Mouse (Mus musculus) layer of hippocampus, adult 9-11 months (tissue): ENCODE measurements at regions not wholly inside any gene's neighbourhood (a gene's known extent, or its start where the extent isn't known, plus 50 kb on each side); places are given as distances from the start of the nearest gene placed in this dataset.
A peak's percentile ranks its signal among the peaks of the same experiment; 100 is the strongest.

Source experiments
- DNase-seq: peaks from one replicate; pipeline ENCODE4 v3.0.0; 2022

- DNase-seq: peak; percentile 32
Observed at GRCm38 (mm10) chr13:90279786-90280382, 190.5 kb upstream of the Xrcc4 start.

- DNase-seq: no peak
Observed at GRCm38 (mm10) chr13:90279355-90279754, 189.9 kb upstream of the Xrcc4 start.

GRCm38 (mm10) chr13:90259071-90259742 lies 169.8 kb upstream of the Xrcc4 start:
- DNase-seq: peak; percentile 16

GRCm38 (mm10) chr13:90252981-90253380 lies 163.6 kb upstream of the Xrcc4 start:
- DNase-seq: no peak

GRCm38 (mm10) chr13:90245997-90246765 lies 156.8 kb upstream of the Xrcc4 start:
- DNase-seq: no peak

GRCm38 (mm10) chr13:90238331-90238730 lies 148.9 kb upstream of the Xrcc4 start:
- no peak for DNase-seq

- no peak for DNase-seq
Observed at GRCm38 (mm10) chr13:90233986-90234385, 144.6 kb upstream of the Xrcc4 start.

GRCm38 (mm10) chr13:90233561-90233960 lies 144.2 kb upstream of the Xrcc4 start:
- no peak for DNase-seq

GRCm38 (mm10) chr13:90229106-90229505 lies 139.7 kb upstream of the Xrcc4 start:
- DNase-seq: no peak

- DNase-seq: no peak
Observed at GRCm38 (mm10) chr13:90226212-90226611, 136.8 kb upstream of the Xrcc4 start.

- DNase-seq: no peak
Observed at GRCm38 (mm10) chr13:90212390-90212789, 123.0 kb upstream of the Xrcc4 start.

GRCm38 (mm10) chr13:90207875-90208274 lies 118.5 kb upstream of the Xrcc4 start:
- no peak for DNase-seq
